Mouse (Mus musculus) liver, embryonic 14.5 days (tissue): ENCODE measurements at regions not wholly inside any gene's neighbourhood (a gene's known extent, or its start where the extent isn't known, plus 50 kb on each side); places are given as distances from the start of the nearest gene placed in this dataset.

Experiments
- ATAC-seq: fragments of 200-750 bp; cut with Nextera tagmentation; 2 replicates; pipeline ENCODE4 v1.8.0; 2017; ENCODE audit warnings: moderate number of reproducible peaks, mild to moderate bottlenecking, moderate library complexity; ENCODE audit not compliant: insufficient read depth
- DNase-seq, 3 experiments: peaks; one replicate each; pipeline ENCODE4 v3.0.0-alpha.2; 2012 to 2013; ENCODE audit warnings: low read depth in 3 of 3, low spot score in 3 of 3
- H3K27ac ChIP-seq: fragments of 300-500 bp; sonication (generic); 2 replicates; pipeline ENCODE4 v1.5.1; 2014; ENCODE audit warnings: moderate library complexity, mild to moderate bottlenecking, control low read depth, inconsistent platforms
- H3K27me3 ChIP-seq: fragments of 300-500 bp; sonication (generic); 2 replicates; pipeline ENCODE4 v1.6.1; 2014; ENCODE audit warnings: mild to moderate bottlenecking, low read length, moderate library complexity; ENCODE audit not compliant: control insufficient read depth, insufficient read depth
- H3K36me3 ChIP-seq: fragments of 300-500 bp; sonication (generic); replicated peaks from 2 replicates; pipeline ENCODE4 v1.6.1; 2014; ENCODE audit warnings: low read depth; ENCODE audit not compliant: control insufficient read depth, insufficient read depth
- H3K4me1 ChIP-seq, 2 experiments: fragments of 200-500 bp in 1 of 2; fragments of 300-500 bp in 1 of 2; sonication (generic) in 1 of 2; replicated peaks; 2 replicates each; pipeline ENCODE4 v1.6.1; 2012 to 2014; ENCODE audit warnings: antibody characterized with exemption in 1 of 2, inconsistent platforms in 1 of 2, low read length in 1 of 2; ENCODE audit not compliant: control insufficient read depth in 2 of 2, insufficient read depth in 2 of 2
- H3K4me2 ChIP-seq: fragments of 300-500 bp; sonication (generic); 2 replicates; pipeline ENCODE4 v1.6.1; 2014; ENCODE audit warnings: low read depth, mild to moderate bottlenecking, control low read depth, moderate library complexity
- H3K4me3 ChIP-seq, 2 experiments: fragments of 200-500 bp in 1 of 2; fragments of 300-500 bp in 1 of 2; sonication (generic) in 1 of 2; 2 replicates each; pipeline ENCODE4 v1.5.1; 2012 to 2014; ENCODE audit warnings: low read depth in 2 of 2, low read length in 2 of 2, mild to moderate bottlenecking in 2 of 2, control low read depth in 1 of 2, inconsistent platforms in 1 of 2, moderate library complexity in 1 of 2; ENCODE audit not compliant: insufficient read depth in 1 of 2
- H3K9ac ChIP-seq: fragments of 300-500 bp; sonication (generic); replicated peaks from 2 replicates; pipeline ENCODE4 v1.6.1; 2014; ENCODE audit warnings: mild to moderate bottlenecking, control low read depth, moderate library complexity
- H3K9me3 ChIP-seq: fragments of 300-500 bp; sonication (generic); 2 replicates; pipeline ENCODE4 v1.6.1; 2016; ENCODE audit warnings: low read length, mixed read lengths; ENCODE audit not compliant: control insufficient read depth
- CTCF ChIP-seq: IDR thresholded peaks from 2 replicates; pipeline ENCODE4 v1.5.1; 2016; ENCODE audit warnings: antibody characterized with exemption, low read depth, control low read depth
- EP300 ChIP-seq: IDR thresholded peaks from 2 replicates; pipeline ENCODE4 v1.6.1; 2016; ENCODE audit warnings: antibody characterized with exemption, low read depth
- WGBS: fragments of 180-500 bp; shearing (Covaris S2); extraction: QIAGEN DNeasy Blood & Tissue Kit; methylation state at CpG from one replicate; pipeline ENCODE4 v1.1.7; 2014; ENCODE audit not compliant: insufficient replicate concordance; 5-methylcytosine and 5-hydroxymethylcytosine counted together

GRCm38 (mm10) chr12:13073126-13073886 is 131.6 kb upstream of the Mycn start:
- Histone ChIP-seq H3K4me1 (no peaks in the 10 kb centered on the region), H3K4me3 (no peak overlapping the region), H3K27ac (no peak overlapping the region), H3K9me3 (no peaks in the 10 kb centered on the region), H3K4me2 (no peak overlapping the region), H3K9ac (no peak overlapping the region), H3K36me3 (no peaks in the 10 kb centered on the region), H3K27me3 (no peaks in the 10 kb centered on the region)
- 45% methylated on average over 4 of the region's 4 CpGs for WGBS
- TF ChIP-seq EP300: no peak
- TF ChIP-seq CTCF: no peak
- no peak for DNase-seq
- ATAC-seq: no peak

- Histone ChIP-seq H3K27ac (no peak overlapping the region), H3K4me2 (no peak overlapping the region), H3K9me3 (no peaks in the 10 kb centered on the region), H3K27me3 (no peaks in the 10 kb centered on the region), H3K4me3 (no peak overlapping the region), H3K36me3 (no peaks in the 10 kb centered on the region), H3K4me1 (no peaks in the 10 kb centered on the region), H3K9ac (no peak overlapping the region)
- DNase-seq (no peak), ATAC-seq (no peak)
- 41% methylated on average over 5 of the region's 5 CpGs for WGBS
- no peak for TF ChIP-seq EP300
- no peak for TF ChIP-seq CTCF
Measured at GRCm38 (mm10) chr12:13067295-13067694, 125.6 kb upstream of the Mycn start.

- Histone ChIP-seq H3K9ac (no peak overlapping the region), H3K27me3 (no peaks in the 10 kb centered on the region), H3K4me2 (no peak overlapping the region), H3K36me3 (no peaks in the 10 kb centered on the region), H3K4me1 (no peaks in the 10 kb centered on the region), H3K9me3 (no peaks in the 10 kb centered on the region), H3K27ac (no peak overlapping the region), H3K4me3 (no peak overlapping the region)
- no peak for ATAC-seq
- 30% methylated on average over 6 of the region's 6 CpGs for WGBS
- TF ChIP-seq EP300 (no peak), CTCF (no peak)
- no peak for DNase-seq
Measured at GRCm38 (mm10) chr12:13066604-13067181, 125.0 kb upstream of the Mycn start.

GRCm38 (mm10) chr12:13059473-13059872 is 117.8 kb upstream of the Mycn start:
- TF ChIP-seq CTCF: no peak
- TF ChIP-seq EP300: no peak
- DNase-seq: no peak
- H3K4me3 ChIP-seq: no peak overlapping the region
- H3K27me3 ChIP-seq: no peaks in the 10 kb centered on the region
- no peaks in the 10 kb centered on the region for H3K9me3 ChIP-seq
- ATAC-seq: no peak
- H3K4me2 ChIP-seq: no peak overlapping the region
- 50% methylated on average over 3 of the region's 3 CpGs for WGBS
- no peaks in the 10 kb centered on the region for H3K4me1 ChIP-seq
- no peaks in the 10 kb centered on the region for H3K36me3 ChIP-seq
- H3K27ac ChIP-seq: no peak overlapping the region
- H3K9ac ChIP-seq: no peak overlapping the region

GRCm38 (mm10) chr12:13056246-13056645 is 114.5 kb upstream of the Mycn start:
- Histone ChIP-seq H3K27me3 (no peaks in the 10 kb centered on the region), H3K36me3 (no peaks in the 10 kb centered on the region), H3K4me1 (no peaks in the 10 kb centered on the region), H3K9me3 (no peaks in the 10 kb centered on the region), H3K4me3 (no peak overlapping the region), H3K4me2 (no peak overlapping the region), H3K27ac (no peak overlapping the region), H3K9ac (no peak overlapping the region)
- TF ChIP-seq CTCF (no peak), EP300 (no peak)
- DNase-seq (no peak), ATAC-seq (no peak)
- WGBS: 59% methylated on average over 7 of the region's 7 CpGs
